Mouse (Mus musculus): ENCODE measurements around the gene Cacna1d. TPM values are rescaled to one million over a fixed set of nuclear protein-coding genes. Genes with fewer than 3 reads are reported as not detected.
A peak's percentile ranks its signal among the peaks of the same experiment; 100 is the strongest.

The Cacna1d gene
- polyA plus RNA-seq, 1 experiment from 2014 or later = 0.38 TPM

GRCm38 (mm10) chr14:30066752-30067151 lies 424.5 kb downstream of the Cacna1d start:
- peaks cover 53% of the 10 kb centered on the region for H3K4me1 ChIP-seq (replicated peaks)
- DNase-seq = no peak
- H3K9ac ChIP-seq = no peak overlapping the region
- no peaks in the 10 kb centered on the region for H3K36me3 ChIP-seq
- WGBS (ENCODE audit: insufficient replicate concordance) = 57% methylated on average over 12 of the region's 12 CpGs
- H3K9me3 ChIP-seq (replicated peaks) = no peaks in the 10 kb centered on the region
- no peaks in the 10 kb centered on the region for H3K27me3 ChIP-seq
- H3K4me3 ChIP-seq (replicated peaks) = no peak overlapping the region
- no peak overlapping the region for H3K27ac ChIP-seq
- H3K4me2 ChIP-seq = peak overlapping the region; percentile 23
- peak; percentile 69 for ATAC-seq (ENCODE audit: low read depth)

GRCm38 (mm10) chr14:30064864-30065263 lies 426.4 kb downstream of the Cacna1d start:
- H3K27me3 ChIP-seq = no peaks in the 10 kb centered on the region
- 73% methylated on average over 2 of the region's 2 CpGs for WGBS (ENCODE audit: insufficient replicate concordance)
- H3K36me3 ChIP-seq = no peaks in the 10 kb centered on the region
- no peak for DNase-seq
- no peaks in the 10 kb centered on the region for H3K9me3 ChIP-seq (replicated peaks)
- ATAC-seq (ENCODE audit: low read depth) = no peak
- no peak overlapping the region for H3K27ac ChIP-seq
- H3K4me3 ChIP-seq (replicated peaks) = no peak overlapping the region
- no peak overlapping the region for H3K9ac ChIP-seq
- H3K4me1 ChIP-seq (replicated peaks) = peaks cover 53% of the 10 kb centered on the region
- no peak overlapping the region for H3K4me2 ChIP-seq

GRCm38 (mm10) chr14:30056031-30056766 lies 435.1 kb downstream of the Cacna1d start:
- Histone ChIP-seq H3K9ac (no peak overlapping the region), H3K4me1 (replicated peaks) (no peaks in the 10 kb centered on the region), H3K4me3 (replicated peaks) (no peak overlapping the region), H3K36me3 (no peaks in the 10 kb centered on the region), H3K9me3 (replicated peaks) (no peaks in the 10 kb centered on the region), H3K27ac (no peak overlapping the region), H3K4me2 (no peak overlapping the region), H3K27me3 (no peaks in the 10 kb centered on the region)
- WGBS (ENCODE audit: insufficient replicate concordance) = 64% methylated on average over 13 of the region's 13 CpGs
- ATAC-seq (ENCODE audit: low read depth) (no peak), DNase-seq (no peak)

GRCm38 (mm10) chr14:30054922-30055321 lies 436.3 kb downstream of the Cacna1d start:
- ATAC-seq (ENCODE audit: low read depth) (no peak), DNase-seq (no peak)
- 51% methylated on average over 7 of the region's 7 CpGs for WGBS (ENCODE audit: insufficient replicate concordance)
- Histone ChIP-seq H3K27ac (no peak overlapping the region), H3K9ac (no peak overlapping the region), H3K4me1 (replicated peaks) (no peaks in the 10 kb centered on the region), H3K4me3 (replicated peaks) (no peak overlapping the region), H3K4me2 (no peak overlapping the region), H3K27me3 (no peaks in the 10 kb centered on the region), H3K9me3 (replicated peaks) (no peaks in the 10 kb centered on the region), H3K36me3 (no peaks in the 10 kb centered on the region)

GRCm38 (mm10) chr14:30050280-30050679 lies 441.0 kb downstream of the Cacna1d start:
- ATAC-seq (ENCODE audit: low read depth) = no peak
- DNase-seq = no peak
- H3K27ac ChIP-seq = no peak overlapping the region
- no peaks in the 10 kb centered on the region for H3K36me3 ChIP-seq
- no peaks in the 10 kb centered on the region for H3K27me3 ChIP-seq
- no peak overlapping the region for H3K4me3 ChIP-seq (replicated peaks)
- no peaks in the 10 kb centered on the region for H3K9me3 ChIP-seq (replicated peaks)
- no peak overlapping the region for H3K4me2 ChIP-seq
- no peaks in the 10 kb centered on the region for H3K4me1 ChIP-seq (replicated peaks)
- H3K9ac ChIP-seq = no peak overlapping the region
- 73% methylated on average over 8 of the region's 8 CpGs for WGBS (ENCODE audit: insufficient replicate concordance)

GRCm38 (mm10) chr14:30048049-30048448 lies 443.2 kb downstream of the Cacna1d start:
- no peaks in the 10 kb centered on the region for H3K9me3 ChIP-seq (replicated peaks)
- H3K27me3 ChIP-seq = no peaks in the 10 kb centered on the region
- ATAC-seq (ENCODE audit: low read depth) = no peak
- H3K36me3 ChIP-seq = no peaks in the 10 kb centered on the region
- H3K4me3 ChIP-seq (replicated peaks) = no peak overlapping the region
- no peak overlapping the region for H3K27ac ChIP-seq
- no peak overlapping the region for H3K9ac ChIP-seq
- no peak overlapping the region for H3K4me2 ChIP-seq
- H3K4me1 ChIP-seq (replicated peaks) = no peaks in the 10 kb centered on the region
- 52% methylated on average over 3 of the region's 3 CpGs for WGBS (ENCODE audit: insufficient replicate concordance)
- DNase-seq = no peak

- DNase-seq = no peak
- Histone ChIP-seq H3K9me3 (replicated peaks) (no peaks in the 10 kb centered on the region), H3K27ac (no peak overlapping the region), H3K4me1 (replicated peaks) (no peaks in the 10 kb centered on the region), H3K4me2 (no peak overlapping the region), H3K36me3 (no peaks in the 10 kb centered on the region), H3K9ac (no peak overlapping the region), H3K27me3 (no peaks in the 10 kb centered on the region), H3K4me3 (replicated peaks) (no peak overlapping the region)
- ATAC-seq (ENCODE audit: low read depth) = no peak
- WGBS (ENCODE audit: insufficient replicate concordance) = 78% methylated on average over 4 of the region's 4 CpGs
Measured at GRCm38 (mm10) chr14:30046976-30047375, 444.3 kb downstream of the Cacna1d start.

- H3K27ac ChIP-seq = no peak overlapping the region
- ATAC-seq (ENCODE audit: low read depth) (no peak), DNase-seq (no peak)
- H3K4me3 ChIP-seq (replicated peaks) = no peak overlapping the region
- no peak overlapping the region for H3K9ac ChIP-seq
- H3K4me1 ChIP-seq (replicated peaks) = no peaks in the 10 kb centered on the region
- H3K27me3 ChIP-seq = no peaks in the 10 kb centered on the region
- no peaks in the 10 kb centered on the region for H3K36me3 ChIP-seq
- WGBS (ENCODE audit: insufficient replicate concordance) = 61% methylated on average over 8 of the region's 8 CpGs
- H3K9me3 ChIP-seq (replicated peaks) = no peaks in the 10 kb centered on the region
- no peak overlapping the region for H3K4me2 ChIP-seq
Measured at GRCm38 (mm10) chr14:30045704-30046220, 445.5 kb downstream of the Cacna1d start.

- ATAC-seq (ENCODE audit: low read depth) = no peak
Measured at GRCm38 (mm10) chr14:30045239-30045638, 446.0 kb downstream of the Cacna1d start.

GRCm38 (mm10) chr14:30043356-30043940 lies 447.8 kb downstream of the Cacna1d start:
- Histone ChIP-seq H3K4me3 (replicated peaks) (no peak overlapping the region), H3K4me2 (no peak overlapping the region), H3K27me3 (no peaks in the 10 kb centered on the region), H3K4me1 (replicated peaks) (no peaks in the 10 kb centered on the region), H3K27ac (no peak overlapping the region), H3K36me3 (no peaks in the 10 kb centered on the region), H3K9me3 (replicated peaks) (no peaks in the 10 kb centered on the region), H3K9ac (no peak overlapping the region)
- ATAC-seq (ENCODE audit: low read depth) (no peak), DNase-seq (no peak)
- 65% methylated on average over 7 of the region's 7 CpGs for WGBS (ENCODE audit: insufficient replicate concordance)

More at GRCm38 (mm10) chr14:30045239-30045638, 446.0 kb downstream of the Cacna1d start:
- Histone ChIP-seq H3K36me3 (no peaks in the 10 kb centered on the region), H3K27me3 (no peaks in the 10 kb centered on the region), H3K4me2 (no peak overlapping the region), H3K9ac (no peak overlapping the region), H3K27ac (no peak overlapping the region), H3K9me3 (replicated peaks) (no peaks in the 10 kb centered on the region), H3K4me3 (replicated peaks) (no peak overlapping the region), H3K4me1 (replicated peaks) (no peaks in the 10 kb centered on the region)
- WGBS (ENCODE audit: insufficient replicate concordance) = 78% methylated on average over 10 of the region's 10 CpGs
- DNase-seq = no peak

GRCm38 (mm10) chr14:30041836-30042235 lies 449.4 kb downstream of the Cacna1d start:
- Histone ChIP-seq H3K4me3 (replicated peaks) (no peak overlapping the region), H3K4me2 (no peak overlapping the region), H3K9me3 (replicated peaks) (no peaks in the 10 kb centered on the region), H3K27me3 (no peaks in the 10 kb centered on the region), H3K27ac (no peak overlapping the region), H3K36me3 (no peaks in the 10 kb centered on the region), H3K9ac (no peak overlapping the region), H3K4me1 (replicated peaks) (no peaks in the 10 kb centered on the region)
- DNase-seq = no peak
- 63% methylated on average over 9 of the region's 9 CpGs for WGBS (ENCODE audit: insufficient replicate concordance)
- ATAC-seq (ENCODE audit: low read depth) = no peak

GRCm38 (mm10) chr14:30039413-30039812 lies 451.8 kb downstream of the Cacna1d start:
- Histone ChIP-seq H3K9me3 (replicated peaks) (no peaks in the 10 kb centered on the region), H3K4me1 (replicated peaks) (no peaks in the 10 kb centered on the region), H3K27ac (no peak overlapping the region), H3K36me3 (no peaks in the 10 kb centered on the region), H3K9ac (no peak overlapping the region), H3K4me3 (replicated peaks) (no peak overlapping the region), H3K27me3 (no peaks in the 10 kb centered on the region), H3K4me2 (no peak overlapping the region)
- WGBS (ENCODE audit: insufficient replicate concordance) = 45% methylated on average over 4 of the region's 4 CpGs
- no peak for ATAC-seq (ENCODE audit: low read depth)
- DNase-seq = no peak

Measured in liver, embryonic 13.5 days (tissue).